In genomic region chr6:93716686-93717625, GRCm38 (mm10) we compare ENCODE assay signal across 7 mouse cellular contexts.
DNase-seq lines count a peak whose midpoint lies in the region; ATAC-seq lines count a peak whose summit lies in the region.

No protein-coding gene starts in this region.

- H3K27me3 ChIP-seq in lung, embryonic 15.5 days = peaks cover 31% of the 10 kb centered on the region
- H3K27me3 ChIP-seq in embryonic facial prominence, embryonic 15.5 days = peaks cover 7% of the 10 kb centered on the region; the same call in 1 of the 2 replicates
- H3K27me3 ChIP-seq in limb, embryonic 11.5 days (ENCODE audit: control insufficient read depth, insufficient read depth, low read length) = no peaks in the 10 kb centered on the region
- no peaks in the 10 kb centered on the region for H3K27me3 ChIP-seq in stomach, embryonic 14.5 days (ENCODE audit: control insufficient read depth, insufficient read depth, low read length)

- peak overlapping the region; percentile 40 for H3K4me2 ChIP-seq in lung, embryonic 15.5 days
- peak overlapping the region; percentile 38 for H3K4me2 ChIP-seq in embryonic facial prominence, embryonic 15.5 days (replicated peaks)
- peak overlapping the region; percentile 1; the same call in 1 of the 2 replicates for H3K4me2 ChIP-seq in limb, embryonic 11.5 days (ENCODE audit: low read depth, severe bottlenecking)
- H3K4me2 ChIP-seq in stomach, embryonic 14.5 days (replicated peaks; ENCODE audit: low read depth, low read length) = peak overlapping the region; percentile 37

- H3K9me3 ChIP-seq in lung, embryonic 15.5 days = no peaks in the 10 kb centered on the region
- no peaks in the 10 kb centered on the region for H3K9me3 ChIP-seq in embryonic facial prominence, embryonic 15.5 days (replicated peaks)
- no peaks in the 10 kb centered on the region for H3K9me3 ChIP-seq in limb, embryonic 11.5 days (ENCODE audit: control insufficient read depth, low read length)
- no peaks in the 10 kb centered on the region for H3K9me3 ChIP-seq in stomach, embryonic 14.5 days (ENCODE audit: control insufficient read depth, low read depth, low read length)

- no peak for ATAC-seq in lung, embryonic 15.5 days (ENCODE audit: borderline replicate concordance, extremely low read depth, low FRiP score, low TSS enrichment)
- ATAC-seq in embryonic facial prominence, embryonic 15.5 days (ENCODE audit: insufficient number of reproducible peaks, low FRiP score, low TSS enrichment, low read depth) = no peak
- no peak for ATAC-seq in limb, embryonic 11.5 days (ENCODE audit: insufficient number of reproducible peaks, low FRiP score, low TSS enrichment, low read depth)
- no peak for ATAC-seq in stomach, embryonic 14.5 days (ENCODE audit: insufficient number of reproducible peaks, insufficient read depth, low FRiP score, low read depth)

- no peaks in the 10 kb centered on the region for H3K36me3 ChIP-seq in lung, embryonic 15.5 days
- H3K36me3 ChIP-seq in embryonic facial prominence, embryonic 15.5 days = no peaks in the 10 kb centered on the region
- H3K36me3 ChIP-seq in limb, embryonic 11.5 days (ENCODE audit: control insufficient read depth, insufficient read depth, low read length) = no peaks in the 10 kb centered on the region
- H3K36me3 ChIP-seq in stomach, embryonic 14.5 days (ENCODE audit: control insufficient read depth, insufficient read depth, low read length) = no peaks in the 10 kb centered on the region

- H3K9ac ChIP-seq in lung, embryonic 15.5 days = no peak overlapping the region
- no peak overlapping the region for H3K9ac ChIP-seq in embryonic facial prominence, embryonic 15.5 days
- no peak overlapping the region for H3K9ac ChIP-seq in limb, embryonic 11.5 days (ENCODE audit: low read length)
- no peak overlapping the region for H3K9ac ChIP-seq in stomach, embryonic 14.5 days (replicated peaks; ENCODE audit: low read depth, low read length)

- peaks cover 13% of the 10 kb centered on the region for H3K4me1 ChIP-seq in lung, embryonic 15.5 days
- peaks cover 16% of the 10 kb centered on the region for H3K4me1 ChIP-seq in embryonic facial prominence, embryonic 15.5 days
- peaks cover 29% of the 10 kb centered on the region for H3K4me1 ChIP-seq in limb, embryonic 11.5 days (ENCODE audit: control insufficient read depth, insufficient read depth, low read length)
- peaks cover 16% of the 10 kb centered on the region for H3K4me1 ChIP-seq in stomach, embryonic 14.5 days (ENCODE audit: control insufficient read depth, insufficient read depth, low read length)

- 12% methylated on average over 24 of the region's 24 CpGs for WGBS in lung, embryonic 15.5 days
- 13% methylated on average over 24 of the region's 24 CpGs for WGBS in embryonic facial prominence, embryonic 15.5 days
- WGBS in limb, embryonic 11.5 days = 13% methylated on average over 24 of the region's 24 CpGs
- 12% methylated on average over 24 of the region's 24 CpGs for WGBS in stomach, embryonic 14.5 days

- peak overlapping the region; percentile 17; the same call in 1 of the 2 replicates for H3K4me3 ChIP-seq in lung, embryonic 15.5 days
- H3K4me3 ChIP-seq in embryonic facial prominence, embryonic 15.5 days (replicated peaks) = peak overlapping the region; percentile 14; the same call in 1 of the 2 replicates
- H3K4me3 ChIP-seq in limb, embryonic 11.5 days (ENCODE audit: low read depth, low read length) = no peak overlapping the region
- peak overlapping the region; percentile 4 for H3K4me3 ChIP-seq in stomach, embryonic 14.5 days (ENCODE audit: low read depth, low read length)

- no peak overlapping the region for H3K27ac ChIP-seq in lung, embryonic 15.5 days
- H3K27ac ChIP-seq in embryonic facial prominence, embryonic 15.5 days (replicated peaks) = no peak overlapping the region
- H3K27ac ChIP-seq in limb, embryonic 11.5 days (replicated peaks; ENCODE audit: low read depth, low read length) = no peak overlapping the region
- no peak overlapping the region for H3K27ac ChIP-seq in stomach, embryonic 14.5 days (ENCODE audit: low read length)

- DNase-seq in lung, postnatal 4 days = no peak
- DNase-seq in limb, embryonic 11.5 days (ENCODE audit: low spot score) = peak; percentile 36
- DNase-seq in gastrocnemius, adult 18-20 months (ENCODE audit: low spot score) = no peak
- no peak for DNase-seq in adrenal gland, postnatal 10 days
